Mouse (Mus musculus) intestine, embryonic 16.5 days (tissue): Measurements from ENCODE around the gene Olfr598. TPM values are rescaled to one million over a fixed set of nuclear protein-coding genes. Genes with fewer than 3 reads are reported as not detected.
"Not testable (repeated sequence)": the region's sequence is repeated elsewhere in the genome, so short reads cannot be mapped to it uniquely, and the experiment has no call there.

ENCODE experiments used
- ATAC-seq: fragments of 200-750 bp; cut with Nextera tagmentation; 2 replicates; pipeline ENCODE4 v1.8.0; 2017; ENCODE audit warnings: moderate TSS enrichment, moderate library complexity
- H3K27ac ChIP-seq: fragments of 300-500 bp; sonication (generic); 2 replicates; pipeline ENCODE4 v1.5.1; 2014; ENCODE audit warnings: mild to moderate bottlenecking, low read length
- H3K27me3 ChIP-seq: fragments of 300-500 bp; sonication (generic); replicated peaks from 2 replicates; pipeline ENCODE4 v1.6.1; 2014; ENCODE audit warnings: low read length, control low read depth, mixed read lengths; ENCODE audit not compliant: control insufficient read depth, insufficient read depth
- H3K36me3 ChIP-seq: fragments of 300-500 bp; sonication (generic); 2 replicates; pipeline ENCODE4 v1.6.1; 2014; ENCODE audit warnings: low read length, control low read depth; ENCODE audit not compliant: control insufficient read depth, insufficient read depth
- H3K4me1 ChIP-seq: fragments of 300-500 bp; sonication (generic); 2 replicates; pipeline ENCODE4 v1.6.1; 2014; ENCODE audit warnings: low read length, control low read depth, mixed read lengths; ENCODE audit not compliant: control insufficient read depth, insufficient read depth
- H3K4me2 ChIP-seq: fragments of 300-500 bp; sonication (generic); 2 replicates; pipeline ENCODE4 v1.6.1; 2014; ENCODE audit warnings: low read depth, low read length, control low read depth
- H3K4me3 ChIP-seq: fragments of 300-500 bp; sonication (generic); 2 replicates; pipeline ENCODE4 v1.5.1; 2014; ENCODE audit warnings: mild to moderate bottlenecking, low read length
- H3K9ac ChIP-seq: fragments of 300-500 bp; sonication (generic); 2 replicates; pipeline ENCODE4 v1.6.1; 2014; ENCODE audit warnings: low read depth, low read length
- H3K9me3 ChIP-seq: fragments of 300-500 bp; sonication (generic); 2 replicates; pipeline ENCODE4 v1.6.1; 2016; ENCODE audit warnings: low read length, control low read depth; ENCODE audit not compliant: control insufficient read depth
- WGBS: fragments of 180-500 bp; shearing (Covaris S2); extraction: QIAGEN DNeasy Blood & Tissue Kit; methylation state at CpG from one replicate; pipeline ENCODE4 v1.1.7; 2014; 5-methylcytosine and 5-hydroxymethylcytosine counted together
- polyA plus RNA-seq: library from polyadenylated mRNA; unstranded; fragments of >200 nt; fragmentation: Nextera tagmentation; extraction: Ambion mirVana; gene quantifications from 2 replicates; pipeline ENCODE4 v1.2.1, GENCODE M21; 2015

Olfr598 gene
- polyA plus RNA-seq, result not detected in 2 replicates

GRCm38 (mm10) chr7:103323268-103323667, at the start of gene Olfr598:
TSS of gene Olfr598 (plus strand) at chr7:103323568.
- Histone ChIP-seq H3K4me2 (no peak within 1 kb of the TSS), H3K4me1 (no peaks in the 10 kb centered on the region), H3K9ac (no peak within 1 kb of the TSS), H3K27ac (no peak within 1 kb of the TSS), H3K9me3 (no peaks in the 10 kb centered on the region), H3K4me3 (no peak within 1 kb of the TSS), H3K27me3 (no peaks in the 10 kb centered on the region), H3K36me3 (no peaks in the 10 kb centered on the region)
- ATAC-seq, result no peak

GRCm38 (mm10) chr7:103305348-103305747, 18.0 kb upstream of the Olfr598 start, which contains the start of gene Olfr596:
TSS of gene Olfr596 (plus strand) at chr7:103305648.
- not testable (repeated sequence) for H3K27ac ChIP-seq
- WGBS, result 82% methylated on average over 2 of the region's 2 CpGs

GRCm38 (mm10) chr7:103316015-103316414, 7.4 kb upstream of the Olfr598 start, which contains the start of gene Olfr597:
TSS of gene Olfr597 (plus strand) at chr7:103316315.
- not testable (repeated sequence) for H3K27ac ChIP-seq, H3K27me3 ChIP-seq, H3K4me1 ChIP-seq, H3K36me3 ChIP-seq, H3K9me3 ChIP-seq, H3K9ac ChIP-seq, H3K4me3 ChIP-seq, H3K4me2 ChIP-seq, ATAC-seq
- WGBS, result 82% methylated on average over 2 of the region's 2 CpGs

More at GRCm38 (mm10) chr7:103305348-103305747, 18.0 kb upstream of the Olfr598 start, which contains the start of gene Olfr596:
- H3K4me1 ChIP-seq, ATAC-seq, H3K36me3 ChIP-seq, H3K4me3 ChIP-seq, H3K27me3 ChIP-seq, H3K4me2 ChIP-seq, H3K9ac ChIP-seq, H3K9me3 ChIP-seq: not testable (repeated sequence)

GRCm38 (mm10) chr7:103335617-103336016, 12.2 kb downstream of the Olfr598 start, which contains the start of gene Olfr599:
TSS of gene Olfr599 (plus strand) at chr7:103335917.
- Histone ChIP-seq H3K27me3 (no peaks in the 10 kb centered on the region), H3K9me3 (no peaks in the 10 kb centered on the region), H3K27ac (no peak within 1 kb of the TSS), H3K36me3 (no peaks in the 10 kb centered on the region), H3K9ac (no peak within 1 kb of the TSS), H3K4me3 (no peak within 1 kb of the TSS), H3K4me2 (no peak within 1 kb of the TSS), H3K4me1 (no peaks in the 10 kb centered on the region)
- 84% methylated on average over 1 of the region's 1 CpGs for WGBS
- ATAC-seq, result no peak

GRCm38 (mm10) chr7:103349569-103349968, 26.2 kb downstream of the Olfr598 start, which contains the start of gene Olfr600:
TSS of gene Olfr600 (minus strand) at chr7:103349669.
- H3K4me1 ChIP-seq, result no peaks in the 10 kb centered on the region
- ATAC-seq, result no peak
- no peak within 1 kb of the TSS for H3K27ac ChIP-seq
- H3K9me3 ChIP-seq, result no peaks in the 10 kb centered on the region
- no peaks in the 10 kb centered on the region for H3K36me3 ChIP-seq
- no peak within 1 kb of the TSS for H3K4me3 ChIP-seq
- H3K4me2 ChIP-seq, result no peak within 1 kb of the TSS
- no peaks in the 10 kb centered on the region for H3K27me3 ChIP-seq
- H3K9ac ChIP-seq, result no peak within 1 kb of the TSS

- no peak within 1 kb of the TSS for H3K4me3 ChIP-seq
- no peaks in the 10 kb centered on the region for H3K4me1 ChIP-seq
- H3K9me3 ChIP-seq, result no peaks in the 10 kb centered on the region
- H3K9ac ChIP-seq, result no peak within 1 kb of the TSS
- H3K36me3 ChIP-seq, result no peaks in the 10 kb centered on the region
- no peak for ATAC-seq
- H3K4me2 ChIP-seq, result no peak within 1 kb of the TSS
- 90% methylated on average over 1 of the region's 1 CpGs for WGBS
- H3K27ac ChIP-seq, result no peak within 1 kb of the TSS
- no peaks in the 10 kb centered on the region for H3K27me3 ChIP-seq
Observed at GRCm38 (mm10) chr7:103362555-103362954, 39.2 kb downstream of the Olfr598 start, which contains the start of gene Olfr601. TSS of gene Olfr601 (minus strand) at chr7:103362655.

Other genes with a start within 250 kb of the Olfr598 start
- not detected in 2 replicates for gene Olfr584, start 241.7 kb upstream of the Olfr598 start, polyA plus RNA-seq
- gene Olfr585, start 225.8 kb upstream of the Olfr598 start, polyA plus RNA-seq, result not detected in 2 replicates
- not detected in 2 replicates for gene Olfr586, start 197.9 kb upstream of the Olfr598 start, polyA plus RNA-seq
- gene Olfr588-ps1, start 182.7 kb upstream of the Olfr598 start, polyA plus RNA-seq, result not detected in 2 replicates
- gene Olfr589, start 167.2 kb upstream of the Olfr598 start, polyA plus RNA-seq, result not detected in 2 replicates
- gene Olfr591, start 145.2 kb upstream of the Olfr598 start, polyA plus RNA-seq, result not detected in 2 replicates
- gene Olfr592, start 138.8 kb upstream of the Olfr598 start, polyA plus RNA-seq, result not detected in 2 replicates
- not detected in 2 replicates for gene Olfr593, start 111.7 kb upstream of the Olfr598 start, polyA plus RNA-seq
- not detected in 2 replicates for gene Olfr594, start 106.6 kb upstream of the Olfr598 start, polyA plus RNA-seq
- gene Usp17ld, start 71.1 kb upstream of the Olfr598 start, polyA plus RNA-seq, result not detected in 2 replicates
- gene Olfr596, start 17.9 kb upstream of the Olfr598 start, polyA plus RNA-seq, result not detected in 2 replicates
- not detected in 2 replicates for gene Olfr597, start 7.3 kb upstream of the Olfr598 start, polyA plus RNA-seq
- not detected in 2 replicates for gene Olfr599, start 12.3 kb downstream of the Olfr598 start, polyA plus RNA-seq
- not detected in 2 replicates for gene Olfr600, start 26.1 kb downstream of the Olfr598 start, polyA plus RNA-seq
- not detected in 2 replicates for gene Olfr601, start 39.1 kb downstream of the Olfr598 start, polyA plus RNA-seq
- gene Olfr603, start 62.6 kb downstream of the Olfr598 start, polyA plus RNA-seq, result not detected in 2 replicates
- not detected in 2 replicates for gene Usp17lc, start 91.5 kb downstream of the Olfr598 start, polyA plus RNA-seq
- not detected in 2 replicates for gene Olfr605, start 121.9 kb downstream of the Olfr598 start, polyA plus RNA-seq
- not detected in 2 replicates for gene Olfr606, start 125.5 kb downstream of the Olfr598 start, polyA plus RNA-seq
- not detected in 2 replicates for gene Olfr607, start 140.6 kb downstream of the Olfr598 start, polyA plus RNA-seq
- gene Olfr608, start 146.3 kb downstream of the Olfr598 start, polyA plus RNA-seq, result not detected in 2 replicates
- gene Olfr609, start 174.5 kb downstream of the Olfr598 start, polyA plus RNA-seq, result not detected in 2 replicates
- gene Olfr610, start 188.6 kb downstream of the Olfr598 start, polyA plus RNA-seq, result not detected in 2 replicates
- gene Olfr611, start 197.3 kb downstream of the Olfr598 start, polyA plus RNA-seq, result not detected in 2 replicates
- not detected in 2 replicates for gene Olfr612, start 219.1 kb downstream of the Olfr598 start, polyA plus RNA-seq
- gene Olfr613, start 224.5 kb downstream of the Olfr598 start, polyA plus RNA-seq, result not detected in 2 replicates
- gene Olfr615, start 232.5 kb downstream of the Olfr598 start, polyA plus RNA-seq, result not detected in 2 replicates
- gene Olfr616, start 245.6 kb downstream of the Olfr598 start, polyA plus RNA-seq, result not detected in 2 replicates
- gene Olfr617, start 249.5 kb downstream of the Olfr598 start, polyA plus RNA-seq, result not detected in 2 replicates